Mouse (Mus musculus): Measurements from ENCODE around the gene Gm7324. TPM values are rescaled to one million over a fixed set of nuclear protein-coding genes. Genes with fewer than 3 reads are reported as not detected.
"Not testable (repeated sequence)": the region's sequence is repeated elsewhere in the genome, so short reads cannot be mapped to it uniquely, and the experiment has no call there.

Gm7324 gene
- polyA plus RNA-seq (2014; fragmentation: Nextera tagmentation; extraction: Ambion mirVana): 0.88 and 1.1 TPM in 2 replicates

GRCm38 (mm10) chr14:43697621-43698020 is at the start of gene Gm7324:
Gm7324 (plus strand) TSS chr14:43697828.
- H3K4me2 ChIP-seq (ENCODE audit: low read length); ATAC-seq (ENCODE audit: insufficient number of reproducible peaks, insufficient read depth, low FRiP score, low read depth); H3K9ac ChIP-seq (ENCODE audit: low read length); H3K27me3 ChIP-seq (ENCODE audit: control insufficient read depth, insufficient read depth, low read length); H3K27ac ChIP-seq (replicated peaks in 1 of 2; ENCODE audit: control insufficient read depth in 1 of 2, insufficient read depth in 1 of 2, low read depth in 2 of 2, low read length in 2 of 2); H3K9me3 ChIP-seq (ENCODE audit: control insufficient read depth, low read length); H3K36me3 ChIP-seq (ENCODE audit: control insufficient read depth, insufficient read depth, low read length); H3K4me3 ChIP-seq (ENCODE audit: control insufficient read depth in 1 of 2, insufficient read depth in 1 of 2, low read depth in 1 of 2, low read length in 2 of 2); H3K4me1 ChIP-seq (ENCODE audit: control insufficient read depth in 2 of 2, insufficient read depth in 2 of 2, low read length in 2 of 2): not testable (repeated sequence)
- 66% methylated on average over 4 of the region's 4 CpGs for WGBS

DNA sequence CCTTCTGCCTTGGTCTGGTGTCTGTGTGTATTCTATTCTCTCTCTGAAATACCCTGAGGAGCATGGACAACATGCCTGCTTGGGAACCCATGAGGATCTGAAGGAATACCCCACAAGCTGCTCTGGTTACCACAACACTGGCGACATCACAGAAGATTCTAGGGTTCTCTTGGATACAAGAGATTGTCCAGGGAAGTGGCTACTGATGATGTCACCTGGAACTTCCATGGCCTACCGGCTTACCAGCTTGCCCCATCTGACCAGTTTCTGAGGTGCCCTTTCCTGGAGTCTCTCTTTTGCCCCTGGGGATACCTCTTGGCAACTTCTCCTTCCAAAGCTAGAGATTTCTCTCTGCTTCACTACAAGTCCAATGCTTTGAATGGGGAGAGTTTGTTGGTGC is 20.5 kb upstream of the Gm7324 start, which contains the start of gene Gm8165:
Gene Gm8165, minus strand, starts transcription at position 101 of the 400 bp plus-strand sequence.
- WGBS: no CpG with 5 or more reads among the region's 2 CpGs
- H3K4me3 ChIP-seq (ENCODE audit: control insufficient read depth in 1 of 2, insufficient read depth in 1 of 2, low read depth in 1 of 2, low read length in 2 of 2); H3K36me3 ChIP-seq (ENCODE audit: control insufficient read depth, insufficient read depth, low read length); H3K9me3 ChIP-seq (ENCODE audit: control insufficient read depth, low read length); H3K27me3 ChIP-seq (ENCODE audit: control insufficient read depth, insufficient read depth, low read length); H3K4me1 ChIP-seq (ENCODE audit: control insufficient read depth in 2 of 2, insufficient read depth in 2 of 2, low read length in 2 of 2); H3K9ac ChIP-seq (ENCODE audit: low read length); ATAC-seq (ENCODE audit: insufficient number of reproducible peaks, insufficient read depth, low FRiP score, low read depth); H3K4me2 ChIP-seq (ENCODE audit: low read length); H3K27ac ChIP-seq (replicated peaks in 1 of 2; ENCODE audit: control insufficient read depth in 1 of 2, insufficient read depth in 1 of 2, low read depth in 2 of 2, low read length in 2 of 2): not testable (repeated sequence)

- H3K4me1 ChIP-seq (ENCODE audit: control insufficient read depth in 2 of 2, insufficient read depth in 2 of 2, low read length in 2 of 2); H3K27me3 ChIP-seq (ENCODE audit: control insufficient read depth, insufficient read depth, low read length); ATAC-seq (ENCODE audit: insufficient number of reproducible peaks, insufficient read depth, low FRiP score, low read depth); H3K36me3 ChIP-seq (ENCODE audit: control insufficient read depth, insufficient read depth, low read length); H3K4me2 ChIP-seq (ENCODE audit: low read length); H3K27ac ChIP-seq (replicated peaks in 1 of 2; ENCODE audit: control insufficient read depth in 1 of 2, insufficient read depth in 1 of 2, low read depth in 2 of 2, low read length in 2 of 2); H3K4me3 ChIP-seq (ENCODE audit: control insufficient read depth in 1 of 2, insufficient read depth in 1 of 2, low read depth in 1 of 2, low read length in 2 of 2); H3K9ac ChIP-seq (ENCODE audit: low read length); H3K9me3 ChIP-seq (ENCODE audit: control insufficient read depth, low read length): not testable (repeated sequence)
- 75% methylated on average over 1 of the region's 3 CpGs for WGBS
Measured at GRCm38 (mm10) chr14:43727385-43727784, 29.8 kb downstream of the Gm7324 start, which contains the start of gene Gm16506. Gm16506 (minus strand) TSS chr14:43727485.

DNA sequence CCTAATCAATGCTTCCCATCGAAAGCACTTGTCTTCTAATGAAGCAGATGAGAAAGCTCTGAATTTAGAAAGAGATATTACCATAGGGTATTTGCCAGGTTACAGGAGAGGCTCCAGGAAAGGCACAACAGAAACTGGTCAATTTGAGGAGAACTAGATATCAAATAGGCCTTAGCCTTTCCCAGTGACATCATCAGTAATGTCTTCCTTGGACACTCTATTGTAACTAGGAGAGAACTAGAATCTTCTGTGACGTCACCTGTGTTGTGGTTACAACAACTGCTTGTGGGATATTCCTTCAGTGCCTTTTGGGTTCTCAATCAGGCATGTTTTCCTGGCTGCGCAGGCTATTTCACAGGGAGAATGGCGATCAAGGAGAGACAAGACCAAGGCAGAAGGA is 49.9 kb downstream of the Gm7324 start, which contains the start of gene Gm6526:
Gene Gm6526, plus strand, starts transcription at position 301 of the 400 bp plus-strand sequence.
- H3K9me3 ChIP-seq (ENCODE audit: control insufficient read depth, low read length); H3K4me2 ChIP-seq (ENCODE audit: low read length); H3K27ac ChIP-seq (replicated peaks in 1 of 2; ENCODE audit: control insufficient read depth in 1 of 2, insufficient read depth in 1 of 2, low read depth in 2 of 2, low read length in 2 of 2); H3K4me1 ChIP-seq (ENCODE audit: control insufficient read depth in 2 of 2, insufficient read depth in 2 of 2, low read length in 2 of 2); H3K4me3 ChIP-seq (ENCODE audit: control insufficient read depth in 1 of 2, insufficient read depth in 1 of 2, low read depth in 1 of 2, low read length in 2 of 2); ATAC-seq (ENCODE audit: insufficient number of reproducible peaks, insufficient read depth, low FRiP score, low read depth); H3K27me3 ChIP-seq (ENCODE audit: control insufficient read depth, insufficient read depth, low read length); H3K9ac ChIP-seq (ENCODE audit: low read length); H3K36me3 ChIP-seq (ENCODE audit: control insufficient read depth, insufficient read depth, low read length): not testable (repeated sequence)
- 71% methylated on average over 4 of the region's 4 CpGs for WGBS

Other genes with a start within 250 kb of the Gm7324 start
- gene Gm5799, start 154.3 kb upstream of the Gm7324 start, polyA plus RNA-seq (2014; fragmentation: Nextera tagmentation; extraction: Ambion mirVana): not detected in 2 replicates
- gene Gm17654, start 118.7 kb upstream of the Gm7324 start, polyA plus RNA-seq (2014; fragmentation: Nextera tagmentation; extraction: Ambion mirVana): not detected in 2 replicates
- not detected in 2 replicates for gene Gm10375, start 89.8 kb upstream of the Gm7324 start, polyA plus RNA-seq (2014; fragmentation: Nextera tagmentation; extraction: Ambion mirVana)
- not detected in 2 replicates for gene Gm8165, start 20.6 kb upstream of the Gm7324 start, polyA plus RNA-seq (2014; fragmentation: Nextera tagmentation; extraction: Ambion mirVana)
- not detected in 2 replicates for gene Gm16506, start 29.7 kb downstream of the Gm7324 start, polyA plus RNA-seq (2014; fragmentation: Nextera tagmentation; extraction: Ambion mirVana)
- not detected in 2 replicates for gene Gm6526, start 50.0 kb downstream of the Gm7324 start, polyA plus RNA-seq (2014; fragmentation: Nextera tagmentation; extraction: Ambion mirVana)
- not detected in 2 replicates for gene Gm8180, start 86.9 kb downstream of the Gm7324 start, polyA plus RNA-seq (2014; fragmentation: Nextera tagmentation; extraction: Ambion mirVana)
- gene Ear1, start 177.7 kb downstream of the Gm7324 start, polyA plus RNA-seq (2014; fragmentation: Nextera tagmentation; extraction: Ambion mirVana): not detected in 2 replicates
- not detected in 2 replicates for gene Ear10, start 225.7 kb downstream of the Gm7324 start, polyA plus RNA-seq (2014; fragmentation: Nextera tagmentation; extraction: Ambion mirVana)
- 37.9 and 39.2 TPM in 2 replicates for gene Gm8113, start 227.6 kb downstream of the Gm7324 start, polyA plus RNA-seq (2014; fragmentation: Nextera tagmentation; extraction: Ambion mirVana)

Measured in heart, embryonic 14.5 days (tissue).